Mouse (Mus musculus) embryo, embryonic 9.5 days (tissue): ENCODE measurements around the gene Drc3.
"Not testable (repeated sequence)": the region's sequence is repeated elsewhere in the genome, so short reads cannot be mapped to it uniquely, and the experiment has no call there.

ENCODE experiments used
- DNase-seq: peaks from one replicate; pipeline ENCODE4 v3.0.0-alpha.2; 2017; ENCODE audit errors: extremely low spot score

The Drc3 gene

GRCm38 (mm10) chr11:60391346-60391745 lies 38.2 kb downstream of the Drc3 start:
- DNase-seq, result no peak

- no peak for DNase-seq
Measured at GRCm38 (mm10) chr11:60396546-60396945, 43.4 kb downstream of the Drc3 start.

DNA sequence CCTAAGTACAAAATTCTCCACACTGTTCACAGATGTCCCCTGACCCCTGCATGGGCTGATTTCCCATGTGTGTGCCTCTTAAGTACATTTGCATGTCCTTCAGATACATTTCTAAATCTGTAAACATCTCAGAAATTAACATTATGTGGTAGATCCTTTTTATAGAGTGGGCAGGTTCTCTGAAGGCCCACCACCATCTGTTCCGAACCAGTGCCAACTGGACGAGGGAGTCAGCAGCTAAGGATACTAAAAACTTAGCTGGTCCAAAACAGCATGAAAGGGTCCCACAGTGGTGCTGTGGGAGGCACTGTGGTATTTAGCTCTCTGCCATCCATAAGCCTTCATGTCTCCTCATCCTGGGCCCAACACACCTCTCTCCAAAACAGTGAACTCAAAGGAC lies 44.0 kb downstream of the Drc3 start:
- DNase-seq, result no peak

DNA sequence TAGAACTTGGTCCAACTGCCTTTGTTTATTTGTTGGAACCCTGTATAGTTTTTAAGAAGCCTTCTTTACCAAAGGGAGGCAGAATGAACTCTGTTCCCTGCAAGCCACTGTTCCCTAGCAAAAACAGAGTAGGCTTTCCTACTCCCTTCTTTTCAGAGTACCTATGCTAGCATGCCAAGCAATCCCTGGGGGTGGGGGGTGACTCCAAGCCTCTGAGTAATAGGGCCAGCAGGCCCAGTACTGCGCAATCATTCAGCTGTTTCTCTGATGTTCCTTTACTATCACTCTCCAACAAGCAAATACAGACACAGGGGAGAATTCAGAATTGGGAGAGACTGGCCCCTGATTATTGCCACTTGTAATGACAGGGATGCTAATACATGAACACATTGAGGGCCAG lies 53.5 kb downstream of the Drc3 start:
- DNase-seq, result no peak

DNA sequence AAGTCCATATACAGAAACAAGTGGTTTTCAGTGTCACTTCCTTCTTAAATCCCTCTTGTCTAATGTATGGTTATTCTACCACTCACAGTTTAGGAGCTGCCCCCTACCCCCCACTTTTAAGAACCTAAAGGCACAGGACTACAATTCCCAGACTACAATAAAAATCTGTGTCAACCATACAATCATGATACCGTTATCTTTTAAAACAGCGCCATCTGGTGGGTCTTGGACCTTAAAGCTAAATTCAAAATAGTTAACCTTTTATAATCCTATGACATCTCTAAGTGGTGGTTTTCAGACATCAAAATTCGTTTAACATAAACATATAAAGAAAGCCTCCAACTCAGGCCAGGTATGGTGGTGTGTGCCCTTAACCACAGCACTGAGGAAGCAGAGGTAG lies 59.0 kb downstream of the Drc3 start:
- DNase-seq, result peak; percentile 53

DNA sequence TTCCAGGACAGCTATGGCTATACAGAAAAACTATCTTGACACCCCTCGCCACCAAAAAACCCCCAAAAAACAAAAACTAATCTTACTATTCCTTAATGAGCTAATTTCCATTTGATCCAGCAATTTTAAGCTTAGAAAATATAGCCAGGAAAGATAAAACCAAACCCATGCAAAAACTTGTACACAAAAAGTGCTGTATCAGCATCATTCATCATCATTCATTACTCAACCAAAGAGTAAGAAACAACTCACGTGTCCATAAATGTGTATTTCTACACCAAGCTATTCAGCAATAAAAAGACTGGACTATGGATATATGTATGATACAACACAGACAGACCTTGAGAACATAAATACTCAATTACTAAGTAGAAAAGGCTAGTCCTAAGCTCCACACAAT lies 59.8 kb downstream of the Drc3 start:
- DNase-seq, result no peak

DNA sequence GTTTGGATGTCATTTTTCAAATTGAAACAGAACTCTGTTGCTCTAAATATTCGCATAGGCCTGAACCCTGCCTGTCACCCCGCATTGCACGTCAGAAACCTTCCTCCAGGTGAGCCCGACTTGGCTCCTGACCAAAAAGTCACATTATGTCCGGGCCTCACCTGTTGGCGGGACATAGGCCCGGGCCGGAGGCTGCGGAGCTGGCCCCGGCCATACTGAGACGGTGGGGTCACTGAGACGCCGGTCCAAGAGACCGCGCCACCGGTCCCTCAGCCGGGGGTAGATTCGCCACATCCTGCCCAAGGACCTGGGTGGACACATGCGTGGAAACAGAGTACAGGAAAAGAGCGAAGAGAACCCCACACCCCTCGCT lies 63.4 kb downstream of the Drc3 start:
- no peak for DNase-seq

DNA sequence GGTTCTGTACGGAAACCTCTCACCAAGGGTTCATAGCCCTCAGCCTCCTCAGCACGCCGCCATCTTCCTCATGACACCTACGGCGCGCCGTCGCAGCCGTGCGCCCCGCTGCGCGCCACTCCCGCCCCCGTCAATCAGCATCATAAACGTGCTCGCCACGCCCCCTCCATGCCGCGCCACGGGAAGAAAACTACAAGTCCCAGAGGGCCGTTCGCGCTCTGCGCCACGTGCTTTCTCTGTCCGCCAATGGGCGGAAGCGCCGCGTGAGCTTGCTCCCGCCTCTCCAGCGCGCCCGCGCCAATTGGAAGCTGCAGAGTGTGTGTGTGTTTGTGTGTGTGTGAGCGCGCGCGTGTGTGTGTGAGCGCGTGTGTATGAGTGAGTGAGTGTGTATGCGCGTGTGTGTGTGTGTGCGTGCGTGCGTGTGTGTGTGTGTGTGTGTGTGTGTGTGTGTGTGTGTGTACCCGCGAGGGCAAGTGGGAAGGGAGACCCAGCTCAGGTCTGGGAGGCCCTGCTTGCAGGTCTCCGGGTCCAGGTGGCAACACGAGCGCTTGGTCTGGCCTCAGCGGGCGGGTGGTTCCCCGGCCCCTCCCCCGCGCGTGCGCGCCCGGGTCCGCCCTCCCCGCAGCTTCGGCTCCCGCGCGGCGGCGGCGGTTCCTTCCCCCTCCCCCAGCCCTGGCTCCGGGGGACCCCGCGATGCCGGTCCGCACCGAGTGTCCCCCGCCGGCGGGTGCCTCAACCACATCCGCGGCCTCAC lies 64.0 kb downstream of the Drc3 start, which contains the start of gene Gid4:
Gene Gid4, plus strand, starts transcription at position 183 of the 754 bp plus-strand sequence.
- DNase-seq, result peak; percentile 98

- DNase-seq, result peak; percentile 63
Measured at GRCm38 (mm10) chr11:60417717-60418472, 64.8 kb downstream of the Drc3 start, which contains the start of gene Atpaf2. Gene Atpaf2, minus strand, starts transcription at chr11:60418457.

DNA sequence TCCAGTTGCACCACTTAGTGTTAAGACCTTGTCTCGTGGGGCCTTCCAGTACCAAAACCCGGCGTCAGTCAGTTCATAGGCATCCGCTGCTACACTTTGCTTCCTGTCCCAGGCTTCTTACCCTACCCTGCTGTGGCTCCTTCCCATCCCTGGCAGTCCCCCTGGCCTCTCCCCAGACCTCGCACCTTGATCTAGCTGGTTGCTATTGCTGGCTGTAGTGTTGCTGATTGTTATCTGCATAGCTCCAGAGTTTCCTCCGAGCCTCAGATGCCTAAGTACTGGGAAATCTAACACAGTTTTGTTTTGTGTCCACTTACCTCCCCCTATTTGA lies 65.3 kb downstream of the Drc3 start:
- peak; percentile 5 for DNase-seq

DNA sequence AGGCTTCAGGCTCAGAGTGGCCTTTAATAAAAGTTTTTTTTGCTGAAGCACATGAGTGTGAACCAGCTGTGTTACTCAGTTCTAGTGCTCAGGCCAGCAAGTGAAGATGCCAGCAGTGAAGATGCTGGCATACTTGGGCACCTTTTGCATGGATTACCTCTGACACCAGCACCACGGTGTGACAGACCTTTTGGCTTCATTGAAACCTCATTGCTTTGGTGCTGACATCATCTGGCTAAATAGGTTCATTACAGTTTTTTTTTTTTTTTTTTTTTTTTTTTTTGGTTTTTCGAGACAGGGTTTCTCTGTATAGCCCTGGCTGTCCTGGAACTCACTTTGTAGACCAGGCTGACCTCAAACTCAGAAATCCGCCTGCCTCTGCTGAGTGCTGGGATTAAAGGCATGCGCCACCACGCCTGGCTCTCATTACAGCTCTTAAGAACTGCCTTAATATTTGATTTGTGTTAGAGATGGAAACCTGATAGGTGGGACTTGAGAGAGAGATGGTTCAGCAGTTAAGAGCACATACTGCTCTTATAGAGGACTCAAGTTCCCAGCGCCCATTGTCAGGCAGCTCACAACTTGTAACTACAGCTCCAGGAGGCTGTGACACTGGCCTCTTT lies 69.0 kb downstream of the Drc3 start:
- DNase-seq, result no peak

GRCm38 (mm10) chr11:60423006-60423405 lies 69.9 kb downstream of the Drc3 start:
- DNase-seq, result no peak

DNA sequence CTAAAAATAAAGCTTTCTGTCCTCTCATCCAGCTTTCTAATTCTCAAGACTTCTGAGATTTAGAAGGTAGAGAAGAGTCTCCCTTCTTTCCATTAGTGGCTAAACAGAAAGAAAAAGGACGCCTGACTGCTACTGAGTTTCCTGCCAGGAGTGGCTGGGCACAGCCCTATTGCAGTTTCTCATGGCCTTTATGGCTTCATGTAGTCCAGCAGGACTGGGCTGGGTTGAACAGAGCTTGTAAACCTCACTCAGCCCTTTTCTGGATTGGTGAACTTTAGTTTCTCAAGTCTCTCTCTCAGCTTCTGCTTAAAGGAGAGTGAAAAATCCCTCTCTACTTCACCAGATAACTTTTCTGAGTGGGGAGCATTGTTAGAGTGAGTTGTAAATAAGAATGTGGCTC lies 73.3 kb downstream of the Drc3 start:
- DNase-seq, result no peak

DNA sequence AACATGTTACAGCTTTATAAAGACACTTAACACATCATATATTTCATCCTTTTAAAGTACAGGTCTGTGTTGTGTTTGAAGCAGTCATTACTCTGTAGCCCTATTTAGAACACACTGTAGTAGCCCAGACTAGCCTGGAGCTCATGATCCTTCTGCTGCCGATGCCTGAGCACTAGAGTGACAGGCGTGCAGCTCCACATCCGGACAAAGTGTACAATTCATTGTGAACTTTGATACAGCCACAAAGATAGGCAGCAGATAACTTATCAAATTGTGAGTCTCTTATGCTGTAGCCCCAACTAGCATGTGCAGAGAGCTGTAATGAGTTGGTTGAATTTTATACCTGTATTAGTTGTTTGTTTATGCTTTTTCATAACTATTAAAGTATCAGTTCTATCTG lies 74.5 kb downstream of the Drc3 start:
- no peak for DNase-seq

- DNase-seq, result no peak
Measured at GRCm38 (mm10) chr11:60433501-60433900, 80.4 kb downstream of the Drc3 start.

DNA sequence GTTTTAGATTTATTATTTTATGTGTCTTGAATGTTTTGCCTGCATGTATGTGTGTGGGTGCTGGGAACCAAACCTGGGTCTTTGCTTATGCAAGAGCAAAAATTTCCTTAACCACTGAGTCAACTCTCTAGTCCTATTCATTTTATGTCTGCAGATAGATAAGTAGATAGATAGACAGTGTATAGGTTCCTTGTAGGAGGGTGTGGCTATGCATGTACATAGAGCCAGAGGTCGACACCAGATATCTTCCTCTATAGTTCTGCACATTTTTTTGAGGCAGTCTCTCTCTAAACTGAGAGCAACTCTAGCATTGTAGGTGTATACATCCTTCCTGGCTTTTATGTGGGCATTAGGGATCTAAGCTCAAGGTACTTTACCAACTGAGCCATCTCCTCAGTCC lies 82.0 kb downstream of the Drc3 start:
- DNase-seq, result no peak

DNA sequence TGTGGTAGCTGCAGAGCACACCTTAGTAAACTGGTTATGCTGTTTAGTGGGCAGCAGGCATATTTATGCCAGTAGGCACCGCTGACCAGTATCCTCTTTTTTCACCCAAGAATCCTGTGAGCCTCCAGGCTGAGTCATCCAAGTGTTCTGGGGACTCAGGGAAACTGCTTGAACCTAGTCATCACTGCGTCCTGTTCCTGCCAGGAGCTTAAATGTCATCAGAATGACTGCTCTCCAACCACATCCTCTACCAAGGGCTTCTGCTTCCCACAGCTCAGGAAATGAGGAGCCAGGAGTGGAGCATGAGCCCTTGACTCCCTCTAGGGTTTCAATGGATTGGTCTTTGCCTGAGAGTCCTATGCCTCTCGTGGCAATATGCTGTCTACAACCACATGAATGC lies 83.5 kb downstream of the Drc3 start:
- no peak for DNase-seq

GRCm38 (mm10) chr11:60439621-60440020 lies 86.5 kb downstream of the Drc3 start:
- DNase-seq, result not testable (repeated sequence)

GRCm38 (mm10) chr11:60440176-60440575 lies 87.0 kb downstream of the Drc3 start:
- no peak for DNase-seq

- DNase-seq, result no peak
Measured at GRCm38 (mm10) chr11:60442896-60443295, 89.8 kb downstream of the Drc3 start.
